Mouse (Mus musculus): ENCODE data around the gene Gtf2a2.

GRCm38 (mm10) chr9:69988706-69989302 lies 23.5 kb upstream of the Gtf2a2 start:
- TF ChIP-seq POLR2A (IDR thresholded peaks at IDR 0.05; ENCODE audit: insufficient read length, low read depth) (no peak), MYOD1 (IDR thresholded peaks at IDR 0.05; ENCODE audit: control insufficient read depth in 1 of 3, insufficient read length in 2 of 3, low read depth in 2 of 3) (no peak), POLR2AphosphoS2 (IDR thresholded peaks at IDR 0.05; ENCODE audit: insufficient read length, low read depth) (no peak), USF1 (IDR thresholded peaks at IDR 0.05; ENCODE audit: low read depth) (no peak), MAX (IDR thresholded peaks at IDR 0.05; ENCODE audit: low read depth) (no peak), CEBPB (IDR thresholded peaks at IDR 0.05; ENCODE audit: insufficient read depth, poor library complexity, severe bottlenecking) (no peak), E2F4 (IDR thresholded peaks at IDR 0.05; ENCODE audit: insufficient read depth) (no peak), MYOG (IDR thresholded peaks at IDR 0.05; ENCODE audit: control insufficient read depth in 1 of 3, insufficient read depth in 1 of 3, insufficient read length in 2 of 3, low read depth in 2 of 3) (no peak), TCF12 (IDR thresholded peaks at IDR 0.05; ENCODE audit: insufficient read depth, poor library complexity, severe bottlenecking) (no peak), SRF (IDR thresholded peaks at IDR 0.05; ENCODE audit: control insufficient read depth, insufficient read length, low read depth) (no peak), TCF3 (IDR thresholded peaks at IDR 0.05; ENCODE audit: insufficient read length, low read depth) (no peak), REST (IDR thresholded peaks at IDR 0.05; ENCODE audit: insufficient read depth, insufficient read length) (no peak)

Data from myocyte (in vitro differentiated cells).